Mouse (Mus musculus): ENCODE data around the gene Ccdc85b.

DNA sequence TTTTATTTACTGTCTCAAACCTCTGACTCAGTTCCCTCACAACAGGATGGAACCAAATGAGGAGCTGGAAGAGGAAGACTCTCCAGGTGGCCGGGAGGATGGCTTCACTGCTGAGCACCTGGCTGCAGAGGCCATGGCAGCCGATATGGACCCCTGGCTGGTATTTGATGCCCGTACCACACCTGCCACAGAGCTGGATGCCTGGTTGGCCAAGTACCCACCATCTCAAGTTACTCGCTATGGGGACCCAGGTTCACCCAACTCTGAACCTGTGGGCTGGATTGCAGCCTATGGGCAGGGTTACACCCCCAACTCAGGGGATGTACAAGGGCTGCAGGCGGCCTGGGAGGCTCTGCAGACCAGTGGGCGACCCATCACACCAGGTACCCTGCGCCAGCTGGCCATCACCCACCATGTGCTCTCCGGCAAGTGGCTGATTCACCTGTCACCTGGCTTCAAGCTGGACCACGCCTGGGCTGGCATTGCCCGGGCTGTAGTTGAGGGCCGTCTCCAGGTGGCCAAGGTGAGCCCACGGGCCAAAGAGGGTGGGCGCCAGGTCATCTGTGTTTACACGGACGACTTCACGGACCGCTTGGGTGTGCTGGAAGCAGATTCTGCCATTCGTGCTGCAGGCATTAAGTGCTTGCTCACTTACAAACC, 31.7 kb downstream of the Ccdc85b start:
- TF ChIP-seq ZNF384 (IDR thresholded peaks at IDR 0.05; ENCODE audit: low read depth, low read length) (no peak), ZC3H11A (IDR thresholded peaks at IDR 0.05; ENCODE audit: borderline replicate concordance, low read depth, low read length) (no peak), MAFK (IDR thresholded peaks at IDR 0.05; ENCODE audit: insufficient read depth, low read depth, low read length) (no peak)
